8 mouse cellular contexts compared by ENCODE assay signal in genomic region chr14:34310234-34310965, GRCm38 (mm10). TPM values are rescaled to one million over a fixed set of nuclear protein-coding genes. Genes with fewer than 3 reads are reported as not detected.
DNase-seq lines count a peak whose midpoint lies in the region; ATAC-seq lines count a peak whose summit lies in the region.

TSS of gene Shld2 (minus strand) at chr14:34310493.
TSS of gene Glud1 (plus strand) at chr14:34310727.

- under 1% methylated on average over 95 of the region's 100 CpGs for WGBS in hindbrain, embryonic 12.5 days

- H3K4me2 ChIP-seq in hindbrain, embryonic 12.5 days (replicated peaks), result peak within 1 kb of the TSS; percentile 65

- H3K36me3 ChIP-seq in hindbrain, embryonic 12.5 days, result no peaks in the 10 kb centered on the region

- peak; percentile 96 for DNase-seq in MN1 (ENCODE audit: low spot score)
- peak; percentile 96 for DNase-seq in cerebellum, adult 9-11 months
- peak; percentile 87 to 92 for DNase-seq in frontal cortex, postnatal 10 days (ENCODE audit: low spot score in 2 of 2)
- DNase-seq in layer of hippocampus, postnatal 14 days (ENCODE audit: low spot score in 2 of 2), result peak; percentile 90 to 94
- peak; percentile 96 for DNase-seq in lung, postnatal 14 days
- peak; percentile 88 for DNase-seq in retina, adult 2 months (ENCODE audit: low read depth, low spot score)
- DNase-seq in thymus, postnatal 36 days, result peak; percentile 91 to 92

- no peaks in the 10 kb centered on the region for H3K9me3 ChIP-seq in hindbrain, embryonic 12.5 days (replicated peaks)

- H3K27me3 ChIP-seq in hindbrain, embryonic 12.5 days, result no peaks in the 10 kb centered on the region

- ATAC-seq in hindbrain, embryonic 12.5 days (ENCODE audit: low FRiP score), result peak; percentile 97

- H3K27ac ChIP-seq in hindbrain, embryonic 12.5 days, result peak within 1 kb of the TSS; percentile 97

- H3K4me1 ChIP-seq in hindbrain, embryonic 12.5 days, result peaks cover 22% of the 10 kb centered on the region

- H3K9ac ChIP-seq in hindbrain, embryonic 12.5 days, result peak within 1 kb of the TSS; percentile 94

- peak within 1 kb of the TSS; percentile 96 for H3K4me3 ChIP-seq in hindbrain, embryonic 12.5 days

RNA-seq across cellular contexts. Expression of gene Shld2, which starts in this region (rescaled TPM):
- 8.5 and 9.4 TPM in 2 replicates for polyA plus RNA-seq in hindbrain, embryonic 12.5 days (2016; fragmentation: Nextera tagmentation; extraction: Ambion mirVana)
- total RNA-seq in layer of hippocampus, postnatal 14 days (2021), result 10 to 100 TPM in 1 of 2 experiments, 1 to 10 TPM in 1; 9.7 to 14.5 TPM

RNA-seq across cellular contexts. Expression of gene Glud1, which starts in this region (rescaled TPM):
- 97.7 and 110 TPM in 2 replicates for polyA plus RNA-seq in hindbrain, embryonic 12.5 days (2016; fragmentation: Nextera tagmentation; extraction: Ambion mirVana)
- 100 to 1,000 TPM; 364 to 392 TPM for total RNA-seq in layer of hippocampus, postnatal 14 days (2021)

Comparison
In these comparisons a context has a peak if more than half of its experiments do, and no peak if none do; other contexts are left out.
1. Peak in every context shown above with its lines: DNase-seq, ATAC-seq, H3K4me3 ChIP-seq and H3K27ac ChIP-seq.